Mouse (Mus musculus) heart, adult 18-20 months (tissue): ENCODE results near the gene Ak4. TPM values are rescaled to one million over a fixed set of nuclear protein-coding genes. Genes with fewer than 3 reads are reported as not detected.
A peak's percentile ranks its signal among the peaks of the same experiment; 100 is the strongest.
"Not testable (repeated sequence)": the region's sequence is repeated elsewhere in the genome, so short reads cannot be mapped to it uniquely, and the experiment has no call there.

Source experiments
- DNase-seq, 2 experiments: peaks; one replicate each; pipeline ENCODE4 v3.0.0; 2021 to 2022; ENCODE audit warnings: mixed read lengths in 1 of 2
- long read RNA-seq, 2 experiments: library from polyadenylated mRNA; stranded (forward); transcript quantifications; one replicate each; pipeline ENCODE4 v2.0.0; 2021
- total RNA-seq, 2 experiments: library from RNA; stranded (reverse); gene quantifications; 2 replicates each; pipeline ENCODE4 v1.2.3; 2021

Ak4 gene
- total RNA-seq = 10 to 100 TPM; 31.6 to 40.8 TPM
- long read RNA-seq, experiment 1, partial matches to known transcripts = 3 of 20 reads
- long read RNA-seq, experiment 1, other reads (novel, unspliced or antisense) = 17 of 20 reads
- long read RNA-seq, experiment 2, partial matches to known transcripts = 1 of 2 reads
- long read RNA-seq, experiment 2, other reads (novel, unspliced or antisense) = 1 of 2 reads

- peak; percentile 59 to 68 for DNase-seq
Measured at GRCm38 (mm10) chr4:101419151-101419910, at the start of gene Ak4. Gene Ak4 (plus strand): TSS chr4:101419277.

GRCm38 (mm10) chr4:101369738-101370275 lies 49.3 kb upstream of the Ak4 start:
- no peak for DNase-seq

DNA sequence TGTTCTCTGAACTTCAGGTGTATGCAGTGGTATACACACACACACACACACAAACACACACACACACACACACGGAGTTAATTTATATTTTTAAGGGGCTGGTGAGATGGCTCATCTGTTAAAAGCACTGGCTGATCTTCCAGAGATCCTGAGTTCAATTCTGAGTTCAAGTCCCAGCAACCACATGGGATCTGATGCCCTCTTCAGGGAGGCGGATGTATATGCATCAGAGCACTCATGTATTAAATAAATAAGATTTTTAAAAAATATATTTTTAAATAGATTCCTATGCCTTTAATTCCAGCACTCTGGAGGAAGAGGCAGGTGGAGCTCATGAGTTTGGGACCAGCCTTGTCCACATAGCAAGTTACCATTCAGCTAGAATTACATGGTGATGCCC lies 46.8 kb upstream of the Ak4 start:
- DNase-seq = no peak

- no peak for DNase-seq
Measured at GRCm38 (mm10) chr4:101372751-101373150, 46.3 kb upstream of the Ak4 start.

GRCm38 (mm10) chr4:101374104-101374503 lies 45.0 kb upstream of the Ak4 start:
- no peak for DNase-seq

DNA sequence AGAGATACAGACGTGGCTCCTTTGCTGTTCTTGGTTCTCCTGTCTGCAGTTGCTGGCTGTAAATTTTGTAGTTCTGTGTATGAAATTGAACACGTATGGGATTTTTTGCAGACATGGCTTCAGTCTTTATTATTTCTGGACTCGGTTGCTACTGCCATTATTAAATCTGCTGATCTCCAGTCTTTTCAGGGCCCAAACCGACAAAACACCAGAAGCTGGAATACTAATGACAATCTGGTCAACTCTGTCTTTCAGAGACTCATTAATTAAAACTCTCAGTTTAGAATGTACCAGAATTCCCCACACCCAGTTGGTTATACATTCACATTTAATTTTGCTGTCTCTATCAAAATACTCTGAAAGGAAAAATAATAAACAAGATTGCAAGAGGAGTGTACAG lies 42.2 kb upstream of the Ak4 start:
- no peak for DNase-seq

DNA sequence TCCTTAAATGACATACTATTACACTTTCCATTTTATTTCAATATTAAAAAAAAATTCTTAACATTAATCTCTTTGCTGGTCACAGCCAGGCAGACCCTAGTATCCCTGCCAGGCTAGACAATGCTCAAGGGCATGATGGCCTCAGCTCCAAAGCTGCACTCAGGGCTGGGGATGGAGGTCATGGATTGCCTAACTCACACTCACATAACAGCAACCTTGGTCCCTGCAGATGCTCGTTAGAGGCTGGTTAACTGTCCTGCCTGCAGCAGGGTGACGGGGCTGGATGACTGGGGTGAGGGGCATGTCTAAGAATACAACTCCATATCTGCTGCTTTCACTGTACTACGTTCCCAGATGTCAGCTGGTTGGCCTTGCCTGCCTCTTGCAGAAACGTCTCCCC lies 40.8 kb upstream of the Ak4 start:
- no peak for DNase-seq

DNA sequence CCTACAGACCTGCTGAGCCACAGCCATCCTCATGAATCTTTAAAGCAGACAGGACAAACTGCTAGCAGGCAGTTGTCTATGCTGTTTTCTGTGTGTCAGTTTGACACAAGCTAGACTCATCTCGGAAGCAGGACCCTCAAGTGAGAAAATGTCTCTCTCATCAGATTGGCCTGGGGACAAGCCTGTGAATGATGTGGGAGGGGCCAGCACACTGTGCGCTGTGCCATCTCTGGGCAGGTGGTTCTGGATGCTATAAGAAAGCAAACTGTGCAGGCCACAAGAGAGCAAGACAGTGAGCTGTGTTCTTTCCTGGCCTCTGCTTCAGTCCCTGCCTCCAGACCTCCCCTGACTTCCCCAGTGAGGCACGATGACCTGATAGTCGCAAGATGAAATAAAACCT lies 40.3 kb upstream of the Ak4 start:
- no peak for DNase-seq

- peak in 1 of 2 experiments; percentile 52 for DNase-seq
Measured at GRCm38 (mm10) chr4:101385002-101385401, 34.1 kb upstream of the Ak4 start.

- DNase-seq = no peak
Measured at GRCm38 (mm10) chr4:101388246-101388645, 30.8 kb upstream of the Ak4 start.

GRCm38 (mm10) chr4:101388656-101389055 lies 30.4 kb upstream of the Ak4 start:
- DNase-seq = not testable (repeated sequence)

- DNase-seq = peak in 1 of 2 experiments; percentile 58
Measured at GRCm38 (mm10) chr4:101392229-101392628, 26.8 kb upstream of the Ak4 start.

DNA sequence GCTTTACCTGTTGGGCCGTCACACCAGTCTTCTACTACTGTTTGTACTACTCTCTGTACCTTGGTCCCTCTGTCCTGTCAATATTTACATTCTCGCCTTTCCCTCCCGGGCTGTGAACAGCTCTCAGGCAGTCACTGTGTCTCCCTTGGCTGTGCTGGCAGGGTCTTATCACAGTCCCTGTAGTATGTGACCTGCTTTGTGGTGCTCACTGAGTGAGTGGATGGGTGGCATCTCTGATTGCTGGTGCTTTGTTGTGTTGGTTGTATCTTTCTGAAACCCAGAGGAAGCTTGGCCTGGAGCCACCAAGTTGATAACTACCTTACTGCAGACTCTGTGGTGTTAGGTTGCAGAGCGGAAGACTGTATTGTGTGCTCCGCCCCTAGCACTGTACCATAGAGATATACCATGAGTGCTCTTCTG lies 25.8 kb upstream of the Ak4 start:
- DNase-seq = no peak

DNA sequence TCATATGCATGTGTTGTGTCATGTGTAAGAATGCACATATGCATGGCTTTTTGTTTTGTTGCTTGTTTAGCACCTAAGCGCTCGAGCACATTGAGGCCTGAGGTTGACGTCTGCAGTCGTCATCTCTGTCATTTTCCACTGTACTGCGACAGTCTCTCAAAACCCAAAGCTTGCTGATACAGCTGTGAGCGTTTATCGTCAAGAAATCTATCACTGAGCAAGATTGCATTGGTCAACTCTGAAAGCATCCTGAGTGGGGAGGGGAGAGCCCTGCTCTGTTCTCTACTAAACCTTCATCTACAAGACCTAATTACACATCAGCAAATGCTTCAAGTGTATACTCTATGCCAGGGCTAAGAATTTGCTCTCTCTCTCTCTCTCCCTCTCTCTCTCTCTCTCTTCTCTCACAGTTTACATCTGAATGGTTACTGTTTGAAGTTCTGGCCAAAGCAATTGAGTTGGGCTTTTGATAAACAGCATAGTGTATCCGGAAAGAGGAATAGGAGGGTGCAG lies 24.0 kb upstream of the Ak4 start:
- DNase-seq = no peak

- DNase-seq = no peak
Measured at GRCm38 (mm10) chr4:101400025-101400594, 19.0 kb upstream of the Ak4 start.

GRCm38 (mm10) chr4:101401945-101402344 lies 17.1 kb upstream of the Ak4 start:
- DNase-seq = no peak

DNA sequence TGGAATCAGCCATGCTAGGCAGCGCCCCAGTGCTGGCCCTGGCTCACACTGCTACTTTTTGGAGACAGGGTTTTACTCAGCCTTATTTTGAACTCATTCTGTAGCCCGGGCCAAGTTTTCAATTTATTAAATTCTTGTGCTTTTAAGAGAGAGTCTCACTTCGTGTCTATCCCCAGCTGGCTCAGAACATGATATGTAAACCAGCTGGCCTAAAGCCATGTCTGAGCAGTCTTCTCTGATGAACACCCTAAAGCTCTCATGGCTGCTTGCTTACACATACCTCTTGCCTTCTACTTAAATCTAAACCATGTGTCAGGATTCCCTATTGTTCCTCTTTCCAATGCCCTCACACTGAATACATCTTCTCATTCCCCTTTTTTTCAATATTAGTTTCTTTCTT lies 14.2 kb upstream of the Ak4 start:
- DNase-seq = no peak

GRCm38 (mm10) chr4:101406411-101407196 lies 12.5 kb upstream of the Ak4 start:
- no peak for DNase-seq

- DNase-seq = peak; percentile 41 to 45
Measured at GRCm38 (mm10) chr4:101416966-101417365, 2.1 kb upstream of the Ak4 start.

DNA sequence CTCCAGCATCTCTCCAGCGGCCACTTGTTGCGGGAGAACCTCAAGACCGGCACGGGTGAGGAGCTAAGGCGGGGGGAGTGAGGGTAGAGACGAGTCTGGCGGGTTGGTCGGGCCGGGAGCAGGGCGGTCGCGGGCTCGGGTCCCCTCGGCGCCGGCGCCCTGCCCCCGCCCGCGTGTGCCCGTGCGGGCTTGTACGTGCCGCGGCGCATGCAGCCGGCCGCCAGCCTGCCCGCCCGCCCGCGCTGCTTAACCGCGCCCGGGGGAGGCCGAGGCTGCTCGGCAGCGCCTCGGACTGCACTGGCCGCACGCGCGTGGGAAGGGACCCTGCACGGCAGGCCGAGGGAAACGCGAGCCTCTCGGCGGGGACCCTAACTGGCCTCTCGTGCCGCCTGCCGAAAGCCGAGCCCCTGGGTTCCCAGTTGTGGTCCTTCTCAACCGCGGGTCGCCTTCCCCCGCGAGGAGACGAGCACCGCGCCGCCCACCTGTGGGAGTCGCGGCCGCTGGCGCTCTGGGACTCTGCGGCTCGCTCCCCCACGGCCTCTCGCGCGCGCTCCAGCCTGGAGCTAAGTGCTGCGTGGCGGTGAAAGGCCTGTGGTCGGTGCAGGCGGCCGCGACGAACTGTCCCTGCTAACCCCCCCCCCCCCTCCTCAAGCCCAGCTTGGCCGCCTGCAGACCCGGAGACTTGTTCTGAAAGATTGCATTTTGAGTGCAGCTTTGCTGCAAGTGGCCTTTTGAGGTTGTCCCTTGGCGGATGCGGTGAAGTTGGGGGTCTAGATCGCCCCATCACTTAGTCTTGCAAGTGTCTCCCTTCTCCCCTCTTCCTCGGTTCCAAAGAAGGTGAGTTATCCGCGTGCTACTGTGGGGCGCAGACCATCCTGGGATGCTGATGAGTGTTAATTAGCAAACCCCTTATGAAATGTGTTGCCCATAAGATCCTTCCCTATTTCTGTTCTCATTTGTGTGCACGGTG lies 1.1 kb downstream of the Ak4 start:
- no peak for DNase-seq

- DNase-seq = no peak
Measured at GRCm38 (mm10) chr4:101422996-101423395, 3.9 kb downstream of the Ak4 start.
